Mouse (Mus musculus): ENCODE results near the gene Rnft2.
A peak's percentile ranks its signal among the peaks of the same experiment; 100 is the strongest.

Rnft2 gene

GRCm38 (mm10) chr5:118244606-118245443 lies at the start of gene Rnft2, which contains the start of gene 2410131K14Rik:
TSS of gene Rnft2 (minus strand) at chr5:118245116.
TSS of gene 2410131K14Rik (plus strand) at chr5:118245227.
- peak; percentile 100 for DNase-seq

DNA sequence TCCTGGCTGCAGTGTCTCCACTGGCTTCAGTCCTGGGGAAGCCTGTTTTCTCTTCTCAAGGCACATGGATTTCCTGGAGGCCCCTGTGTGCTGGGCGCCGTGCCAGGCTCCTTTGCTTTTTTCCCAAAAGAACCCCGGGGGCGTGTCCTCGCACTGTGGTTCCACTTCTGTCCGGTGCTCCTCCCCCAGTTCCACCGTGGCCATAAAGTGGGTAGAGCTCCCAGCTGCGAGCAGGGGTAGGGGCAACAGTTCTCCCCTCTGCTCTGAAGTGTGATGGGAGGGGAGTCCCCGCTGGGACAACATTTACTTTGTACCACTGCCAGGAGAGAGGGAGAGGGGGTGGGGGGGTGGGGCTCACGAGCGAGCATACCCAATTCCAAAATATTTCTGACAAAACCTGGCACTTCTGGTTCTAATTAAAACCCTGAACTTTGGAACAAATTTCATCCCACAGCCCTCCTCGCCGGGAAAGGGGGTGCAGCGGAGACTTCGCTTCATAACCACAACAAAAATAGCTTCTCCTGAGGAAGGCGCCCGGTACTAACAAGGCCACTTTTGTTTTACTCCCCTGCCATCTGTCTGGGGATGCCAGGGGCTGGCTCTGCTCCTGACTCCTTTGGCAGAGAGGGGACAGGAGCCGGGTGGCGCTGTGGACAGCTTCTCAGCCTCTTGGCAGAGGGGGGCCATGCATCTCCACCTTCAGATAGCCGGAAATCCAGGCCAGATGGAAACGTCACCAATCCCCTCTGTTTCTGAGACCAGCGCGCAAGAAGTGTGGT lies 49.4 kb upstream of the Rnft2 start:
- DNase-seq, result no peak

DNA sequence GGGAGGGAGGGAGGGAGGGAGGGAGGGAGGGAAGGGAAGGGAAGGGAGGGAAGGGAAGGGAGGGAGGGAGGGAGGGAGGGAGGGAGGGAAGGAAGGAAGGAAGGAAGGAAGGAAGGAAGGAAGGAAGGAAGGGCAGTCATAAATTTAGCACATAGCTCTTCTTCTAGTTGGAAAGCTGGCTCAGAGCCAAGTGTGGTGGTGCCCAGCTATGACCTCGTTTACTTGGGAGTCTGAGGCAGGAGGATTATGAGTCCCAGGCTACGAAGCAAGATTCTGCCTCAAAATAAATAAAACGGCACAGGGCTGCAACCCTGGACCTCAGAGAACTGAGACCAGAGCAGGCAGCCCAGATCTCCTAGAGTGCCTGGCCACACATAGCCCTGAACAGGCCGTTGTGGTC lies 47.6 kb upstream of the Rnft2 start:
- no peak for DNase-seq

GRCm38 (mm10) chr5:118291453-118291852 lies 46.5 kb upstream of the Rnft2 start:
- DNase-seq, result no peak

DNA sequence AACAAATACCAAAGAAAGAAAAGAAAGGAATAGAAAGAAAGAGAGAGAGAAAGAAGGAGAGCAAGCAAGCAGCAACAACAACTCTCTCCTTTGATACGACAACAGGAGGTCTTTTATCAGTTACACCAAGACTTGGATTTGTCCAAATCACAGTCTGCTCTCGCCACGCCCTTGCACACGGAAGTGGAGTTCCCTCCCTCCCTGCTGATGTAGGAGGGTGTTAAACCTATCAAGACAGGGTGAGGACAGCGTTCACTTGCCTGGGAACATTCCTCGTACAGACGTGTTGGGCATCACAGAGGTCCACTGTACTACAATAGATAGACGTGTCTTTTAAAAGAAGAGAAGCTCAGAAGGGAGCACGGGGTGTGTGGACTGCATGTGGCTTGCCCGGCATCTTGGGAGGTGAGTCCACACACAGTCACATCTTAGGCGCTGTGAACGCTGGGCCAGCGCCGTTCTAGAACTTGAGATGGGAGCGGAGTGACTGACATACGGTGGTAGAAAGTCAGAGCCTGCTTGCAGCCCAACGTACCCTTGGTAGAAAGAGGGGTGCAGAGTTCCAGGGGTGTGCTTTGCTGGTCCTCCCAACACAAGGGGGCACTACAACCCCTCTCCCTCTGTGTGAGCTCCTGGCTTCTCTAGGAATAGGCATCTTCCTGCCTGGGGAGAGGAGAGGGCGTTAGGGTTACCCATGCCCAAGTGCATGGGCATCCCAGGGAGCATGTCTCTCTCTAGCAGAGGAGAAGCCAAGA lies 33.0 kb upstream of the Rnft2 start:
- no peak for DNase-seq

DNA sequence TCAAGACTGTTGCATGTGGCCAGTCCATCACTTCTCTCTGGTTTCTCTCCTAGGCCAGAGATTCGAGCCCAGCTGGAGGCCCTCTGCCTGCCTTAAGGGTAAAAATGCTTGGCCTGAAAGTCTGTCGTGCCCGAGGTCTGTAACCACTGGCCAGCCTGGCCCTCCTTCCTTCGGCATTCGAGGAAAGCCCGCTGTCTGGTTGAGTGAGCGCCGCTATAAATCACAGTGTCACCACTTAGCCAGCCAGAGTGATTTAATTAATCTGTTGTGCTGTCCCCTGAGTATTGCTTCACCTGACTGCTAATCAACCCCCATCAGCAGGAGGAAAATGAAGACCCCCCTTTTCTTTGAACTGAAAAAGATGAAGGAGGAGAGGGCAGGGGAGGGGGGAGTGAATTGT lies 31.8 kb upstream of the Rnft2 start:
- DNase-seq, result no peak

DNA sequence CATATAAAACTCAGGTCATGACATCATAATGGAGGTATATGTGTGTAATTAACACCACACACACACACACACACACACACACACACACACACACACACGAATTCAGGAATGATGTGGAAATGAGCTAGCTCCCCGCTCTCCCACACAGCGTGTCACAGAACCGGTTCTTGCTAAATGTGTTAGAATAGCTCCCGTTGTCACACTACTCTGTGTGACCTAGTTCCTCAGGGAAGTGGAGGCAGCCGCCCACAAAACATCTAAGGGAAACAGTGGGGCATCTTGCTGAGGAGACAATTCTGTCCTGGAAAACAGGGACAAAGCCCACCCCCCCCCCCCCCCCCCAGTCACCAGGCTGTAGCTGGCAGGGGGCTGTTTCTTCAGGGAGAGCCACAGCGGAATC lies 31.4 kb upstream of the Rnft2 start:
- no peak for DNase-seq

DNA sequence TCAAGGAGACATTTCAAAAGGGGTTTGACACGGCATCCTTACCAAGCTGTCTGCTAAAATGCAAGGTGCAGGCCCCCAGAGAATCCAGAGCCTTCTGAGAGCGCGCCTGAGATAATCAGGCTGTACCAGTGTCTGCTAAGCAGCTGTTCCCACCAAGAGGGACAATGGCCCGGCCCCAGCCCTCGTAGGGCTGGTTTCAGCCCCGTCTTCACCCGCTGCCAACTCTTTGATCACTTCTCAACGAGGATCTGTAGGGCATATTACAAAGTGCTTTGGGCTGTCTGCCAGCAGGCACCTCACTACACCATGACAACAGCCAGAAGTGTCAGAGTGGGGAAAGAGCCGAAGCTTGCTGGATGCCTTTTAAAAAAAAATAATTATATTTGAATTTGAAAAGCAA lies 29.6 kb upstream of the Rnft2 start:
- DNase-seq, result no peak

DNA sequence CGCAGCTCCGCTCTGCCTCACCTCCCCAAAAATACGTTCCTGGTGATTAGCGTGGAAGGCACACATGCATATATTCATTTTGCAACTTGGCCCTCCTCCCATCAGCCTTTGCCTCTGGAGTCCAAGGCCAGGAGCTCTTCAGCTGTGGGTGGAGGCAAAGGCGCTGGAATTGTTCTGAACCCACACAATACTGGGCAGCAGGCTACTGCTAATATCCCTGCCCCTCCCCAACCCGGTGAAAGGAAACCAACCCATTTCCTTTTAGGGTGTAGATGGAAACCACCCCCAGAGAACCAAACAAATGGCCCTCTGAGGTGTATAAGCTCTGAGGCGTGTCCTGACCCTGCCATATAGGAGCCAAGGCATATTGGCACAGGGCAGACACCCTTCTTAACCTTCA lies 28.5 kb upstream of the Rnft2 start:
- no peak for DNase-seq

- DNase-seq, result peak; percentile 56
Measured at GRCm38 (mm10) chr5:118271449-118272110, 26.7 kb upstream of the Rnft2 start.

GRCm38 (mm10) chr5:118268987-118269386 lies 24.1 kb upstream of the Rnft2 start:
- DNase-seq, result peak; percentile 85

DNA sequence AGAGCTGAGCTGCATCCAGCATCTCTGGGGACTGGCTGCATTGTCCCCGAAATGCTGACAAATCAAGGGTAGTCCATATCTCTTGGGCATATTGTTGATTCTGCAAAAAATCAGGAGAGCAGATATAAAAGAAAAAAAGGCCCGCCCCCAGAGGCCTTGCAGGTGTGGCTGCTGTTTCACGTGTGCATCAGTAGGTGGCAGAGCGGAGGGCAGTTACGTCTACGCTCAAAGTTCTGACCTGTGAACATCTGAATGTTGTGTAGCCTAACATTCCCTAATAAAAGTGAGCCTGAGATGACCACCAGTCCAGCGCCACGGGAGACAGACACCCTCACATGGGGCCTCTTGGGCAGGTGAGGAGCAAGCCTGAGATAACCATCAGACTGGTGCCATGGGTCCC lies 21.4 kb upstream of the Rnft2 start:
- peak; percentile 29 for DNase-seq

DNA sequence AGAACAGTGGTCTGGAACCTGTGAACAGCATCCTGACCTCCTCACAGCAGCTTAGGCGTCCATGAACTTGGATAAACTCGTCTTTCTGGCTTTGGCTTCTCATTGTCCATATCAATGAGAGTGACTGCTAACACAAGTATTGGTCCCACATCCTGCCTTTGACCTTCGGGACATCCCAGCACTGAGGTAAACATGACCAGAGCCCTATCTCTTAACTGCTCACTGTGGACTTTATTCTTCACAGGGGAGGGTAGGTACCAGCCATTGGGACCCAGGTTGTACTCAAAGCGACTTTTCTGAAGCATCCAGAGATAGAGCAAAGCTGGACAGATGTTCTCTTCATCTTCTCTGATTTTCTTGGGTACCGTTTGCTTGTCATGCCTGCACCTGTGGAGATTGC lies 20.4 kb upstream of the Rnft2 start:
- no peak for DNase-seq

GRCm38 (mm10) chr5:118264279-118264678 lies 19.4 kb upstream of the Rnft2 start:
- DNase-seq, result no peak

DNA sequence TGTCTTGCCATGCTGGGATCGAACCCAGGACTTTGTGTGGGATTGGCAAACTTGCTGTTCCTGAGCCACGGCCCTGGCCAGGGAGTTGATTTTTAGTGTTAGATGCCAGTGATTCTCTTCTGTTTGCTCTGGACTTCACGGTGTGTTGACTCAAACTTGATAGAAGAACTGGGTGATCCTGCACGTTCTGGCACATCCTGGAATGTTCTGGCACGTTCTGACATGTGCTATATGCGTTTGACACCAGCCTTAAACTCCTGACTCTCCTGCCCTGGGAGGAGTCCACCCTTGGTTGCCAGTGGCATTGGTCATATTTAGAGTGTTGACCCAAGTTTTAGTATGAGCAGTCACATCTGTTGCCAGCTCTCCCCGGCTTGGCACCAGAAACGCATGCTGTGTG lies 17.5 kb upstream of the Rnft2 start:
- no peak for DNase-seq

DNA sequence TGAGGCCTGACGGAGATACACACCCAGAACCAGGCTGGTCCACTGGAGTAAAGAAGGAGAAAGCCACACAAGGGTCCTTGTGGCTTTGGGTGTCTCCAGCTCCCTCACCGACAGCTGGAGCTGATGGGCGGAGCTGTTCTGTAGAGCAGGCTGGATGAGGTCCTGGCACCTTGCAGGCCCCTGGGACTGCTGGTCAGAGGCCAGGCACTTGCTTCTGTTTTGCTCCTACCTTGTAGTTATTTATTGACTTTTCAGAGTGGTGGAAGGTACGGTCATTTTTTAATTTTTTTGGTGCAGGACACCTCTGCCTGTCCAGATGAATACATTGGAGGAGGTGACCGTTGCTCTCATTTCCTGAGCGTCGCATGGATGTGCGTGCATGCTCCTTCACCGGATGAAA lies 16.3 kb upstream of the Rnft2 start:
- no peak for DNase-seq

GRCm38 (mm10) chr5:118260642-118261041 lies 15.7 kb upstream of the Rnft2 start:
- DNase-seq, result no peak

DNA sequence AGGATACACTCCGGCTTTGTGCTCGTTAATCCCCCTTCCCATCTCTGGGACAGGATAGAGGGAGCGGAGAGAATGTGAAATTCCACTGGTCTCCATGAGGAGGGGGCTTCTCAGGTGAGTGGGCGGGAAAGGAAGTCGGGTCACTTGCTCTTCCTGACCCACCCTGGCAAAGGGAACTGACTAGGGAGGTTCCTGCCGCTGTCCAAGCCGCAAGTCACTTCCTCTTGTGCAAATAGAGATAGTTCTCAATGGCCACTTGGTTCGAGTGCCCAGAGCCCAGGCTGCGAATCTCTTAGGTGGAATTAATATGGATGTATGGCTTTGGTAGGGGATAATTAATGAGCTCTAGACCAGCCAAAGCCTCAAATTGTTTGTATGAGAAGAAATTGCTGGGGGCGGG lies 15.1 kb upstream of the Rnft2 start:
- DNase-seq, result no peak

DNA sequence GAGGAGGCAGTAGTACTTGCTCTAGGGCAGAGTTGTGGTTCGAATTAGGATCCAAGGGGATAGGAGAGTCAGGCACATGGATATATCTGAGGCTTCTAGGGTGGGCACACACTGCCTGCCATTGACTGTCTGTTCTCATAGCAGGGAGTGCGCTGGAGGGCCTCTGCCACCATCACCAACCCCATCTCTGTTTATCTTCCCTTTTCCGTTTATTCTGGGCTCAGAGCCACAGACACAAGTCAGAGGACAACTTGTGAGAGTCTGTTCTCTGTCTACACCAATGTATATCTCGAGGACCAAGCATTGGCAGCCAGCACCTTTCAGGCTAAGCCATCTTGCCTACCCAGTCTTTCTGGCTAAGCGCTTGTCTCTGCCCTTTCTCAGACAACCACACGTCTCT lies 14.7 kb upstream of the Rnft2 start:
- no peak for DNase-seq

DNA sequence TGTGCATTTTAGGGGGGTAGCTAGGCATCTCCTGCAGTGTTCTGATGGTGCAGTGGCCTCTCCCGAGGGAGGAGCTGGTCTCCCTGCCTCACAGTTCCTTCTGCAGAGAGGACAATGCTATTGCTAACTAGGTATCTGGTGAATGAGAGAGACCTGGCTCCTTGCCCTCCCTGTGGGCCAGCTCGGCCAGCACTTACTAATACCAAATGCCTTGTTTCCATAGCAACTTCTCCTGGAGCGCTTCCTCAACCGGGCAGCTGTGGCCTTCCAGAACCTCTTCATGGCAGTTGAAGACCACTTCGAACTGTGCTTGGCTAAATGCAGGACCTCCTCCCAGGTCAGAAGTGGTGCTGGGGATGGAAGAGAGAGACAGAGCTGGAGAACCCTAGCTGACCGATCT lies 14.2 kb upstream of the Rnft2 start:
- no peak for DNase-seq

GRCm38 (mm10) chr5:118256981-118257380 lies 12.1 kb upstream of the Rnft2 start:
- no peak for DNase-seq

GRCm38 (mm10) chr5:118253551-118253950 lies 8.6 kb upstream of the Rnft2 start:
- no peak for DNase-seq

- no peak for DNase-seq
Measured at GRCm38 (mm10) chr5:118250987-118251386, 6.1 kb upstream of the Rnft2 start.

All from thymus, postnatal 25 days (tissue).